Mouse (Mus musculus) G1E-ER4 (cell line): ENCODE measurements around the gene Ccdc73. TPM values are rescaled to one million over a fixed set of nuclear protein-coding genes. Genes with fewer than 3 reads are reported as not detected.

ENCODE experiments used
- GATA1 ChIP-seq: IDR thresholded peaks from one replicate; pipeline ENCODE4 v1.8.0; 2012; ENCODE audit warnings: low read length, inconsistent platforms
- polyA plus RNA-seq: library from polyadenylated mRNA; stranded (reverse); fragments of >175 nt; gene quantifications from 2 replicates; pipeline ENCODE4 v1.2.3, GENCODE M21; 2012

The Ccdc73 gene
- polyA plus RNA-seq, 1 experiment = 0.43 TPM

GRCm38 (mm10) chr2:105043152-105043551 is 175.5 kb downstream of the Ccdc73 start:
- no peak for TF ChIP-seq GATA1

GRCm38 (mm10) chr2:105048301-105048700 is 180.7 kb downstream of the Ccdc73 start:
- TF ChIP-seq GATA1 = no peak

GRCm38 (mm10) chr2:105055529-105055928 is 187.9 kb downstream of the Ccdc73 start:
- TF ChIP-seq GATA1 = no peak

GRCm38 (mm10) chr2:105058577-105059116 is 191.0 kb downstream of the Ccdc73 start:
- TF ChIP-seq GATA1 = no peak

- TF ChIP-seq GATA1 = no peak
Measured at GRCm38 (mm10) chr2:105062741-105063372, 195.3 kb downstream of the Ccdc73 start.

Other genes starting within 250 kb of the Ccdc73 start
- gene Tcp11l1, start 155.6 kb upstream of the Ccdc73 start, polyA plus RNA-seq = 9.5 and 11.1 TPM in 2 replicates
- gene Pin1rt1, start 151.4 kb upstream of the Ccdc73 start, polyA plus RNA-seq = not detected in 2 replicates
- 1.7 and 2.0 TPM in 2 replicates for gene Depdc7, start 124.9 kb upstream of the Ccdc73 start, polyA plus RNA-seq
- 2.3 and 2.9 TPM in 2 replicates for gene Qser1, start 51.0 kb upstream of the Ccdc73 start, polyA plus RNA-seq
- not detected in 2 replicates for gene Prrg4, start 17.9 kb upstream of the Ccdc73 start, polyA plus RNA-seq
- 5.3 and 9.9 TPM in 2 replicates for gene Eif3m, start 149.3 kb downstream of the Ccdc73 start, polyA plus RNA-seq
- gene Gm11060, start 224.2 kb downstream of the Ccdc73 start, polyA plus RNA-seq = not detected in 2 replicates